ENCODE assay signal across 19 mouse cellular contexts in the genomic region with DNA sequence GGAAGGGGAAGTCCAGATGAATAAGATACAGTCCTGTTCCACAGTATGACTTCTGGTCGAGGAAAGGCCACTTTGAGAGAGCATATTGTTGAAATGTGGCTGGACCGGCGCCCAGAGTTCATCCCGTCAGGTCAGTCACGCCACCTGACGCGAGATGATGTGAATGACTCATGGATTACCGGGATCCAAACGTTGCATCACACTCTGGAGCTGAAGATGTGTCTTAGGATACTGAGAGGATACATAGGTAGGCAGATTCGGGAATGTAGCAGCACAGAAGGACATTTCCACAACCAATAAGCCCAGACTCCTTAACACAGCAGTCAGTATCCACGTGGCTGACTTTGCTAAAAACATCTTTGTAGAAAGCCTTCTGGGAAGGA. TPM values are rescaled to one million over a fixed set of nuclear protein-coding genes. Genes with fewer than 3 reads are reported as not detected.
DNase-seq lines count a peak whose midpoint lies in the region; ATAC-seq and TF ChIP-seq lines count a peak whose summit lies in the region.
"Had no signal": no experiment of that assay in that cellular context is flagged by ENCODE, and none has a peak within 500 bp of the region (broad histone marks: within the 10 kb centered on the region; RNA-seq: fewer than 3 reads in every experiment).

No protein-coding gene starts in this region.

- H3K36me3 ChIP-seq in C2C12 (ENCODE audit: control insufficient read depth, insufficient read depth) = no peaks in the 10 kb centered on the region
- no peaks in the 10 kb centered on the region for H3K36me3 ChIP-seq in thymus, adult 2 months (ENCODE audit: control insufficient read depth, insufficient read depth, low read length)
- H3K36me3 ChIP-seq: heart, embryonic 15.5 days; hindbrain, embryonic 15.5 days; limb, embryonic 13.5 days; neural tube, embryonic 15.5 days had no signal

- peak; percentile 37 for DNase-seq in kidney, adult 9 months
- DNase-seq in kidney, adult 11 months = no peak
- peak; percentile 69 for DNase-seq in lung, postnatal 36 days
- DNase-seq in gastrocnemius, postnatal 10 days = no peak
- no peak for DNase-seq in thymus, adult 2 months
- DNase-seq: cerebellum, adult 9-11 months; gastrocnemius, postnatal 14 days; spleen, adult 18-20 months had no signal

- TF ChIP-seq POLR2A in thymus, adult 2 months (IDR thresholded peaks at IDR 0.05; ENCODE audit: control insufficient read depth, extremely low read depth, insufficient read depth, low read length, poor library complexity) = no peak

- WGBS in thymus, adult 2 months = 88% methylated on average over 11 of the region's 11 CpGs

- no peak for TF ChIP-seq CTCF in C2C12 (IDR thresholded peaks at IDR 0.05; ENCODE audit: control insufficient read depth, insufficient read depth, insufficient read length)
- TF ChIP-seq CTCF in thymus, adult 2 months (IDR thresholded peaks at IDR 0.05; ENCODE audit: borderline replicate concordance, control insufficient read depth, extremely low read depth, insufficient read depth, low read length, poor library complexity) = no peak

- no peaks in the 10 kb centered on the region for H3K79me2 ChIP-seq in C2C12 (ENCODE audit: control insufficient read depth, insufficient read depth)

- H3K27me3 ChIP-seq in C2C12 (ENCODE audit: control insufficient read depth, insufficient read depth, insufficient read length) = no peaks in the 10 kb centered on the region
- no peaks in the 10 kb centered on the region for H3K27me3 ChIP-seq in thymus, adult 2 months (ENCODE audit: control insufficient read depth, insufficient read depth, low read length)
- H3K27me3 ChIP-seq: heart, embryonic 15.5 days; hindbrain, embryonic 15.5 days; limb, embryonic 13.5 days; megakaryocyte, embryonic 14.5 days; neural tube, embryonic 15.5 days; Patski had no signal

- ATAC-seq in granulocyte monocyte progenitor cell, adult 5-6 weeks (replicated peaks; ENCODE audit: poor library complexity, severe bottlenecking) = 0 out of 2 replicates have a peak, but pooled peaks have one; percentile 1
- ATAC-seq: CD4-positive, CD25-positive, alpha-beta regulatory T cell, adult 4 months; forebrain, embryonic 16.5 days; Patski had no signal

- H3K4me3 ChIP-seq in C2C12 (ENCODE audit: insufficient read depth, poor library complexity, severe bottlenecking) = no peak overlapping the region
- H3K4me3 ChIP-seq in thymus, adult 2 months (ENCODE audit: control insufficient read depth, insufficient read depth, low read length) = no peak overlapping the region
- H3K4me3 ChIP-seq: heart, embryonic 15.5 days; hindbrain, embryonic 15.5 days; limb, embryonic 13.5 days; neural tube, embryonic 15.5 days had no signal

- no peak overlapping the region for H3ac ChIP-seq in C2C12 (ENCODE audit: control insufficient read depth, insufficient read length, low read depth)

- peaks cover 18% of the 10 kb centered on the region for H3K4me1 ChIP-seq in thymus, adult 2 months (replicated peaks; ENCODE audit: control insufficient read depth, insufficient read depth, low read length)
- H3K4me1 ChIP-seq: hindbrain, embryonic 15.5 days; limb, embryonic 13.5 days; neural tube, embryonic 15.5 days had no signal

- no peak overlapping the region for H3K27ac ChIP-seq in thymus, adult 2 months (ENCODE audit: control insufficient read depth, insufficient read depth, low read length)
- H3K27ac ChIP-seq: heart, embryonic 15.5 days; hindbrain, embryonic 15.5 days; limb, embryonic 13.5 days; neural tube, embryonic 15.5 days; stomach, postnatal 0 days had no signal

- H3K79me3 ChIP-seq in C2C12 (ENCODE audit: low read depth) = no peaks in the 10 kb centered on the region

TF ChIP-seq in C2C12, 6 proteins besides CTCF, POLR2A, EP300 and RAD21:
- TF ChIP-seq USF1 (IDR thresholded peaks at IDR 0.05; ENCODE audit: low read depth) (no peak), CEBPB (IDR thresholded peaks at IDR 0.05; ENCODE audit: low read depth) (peak; percentile 91)

RNA-seq across cellular contexts. Expression of a gene that starts 10.2 kb away (rescaled TPM):
- polyA plus RNA-seq in C2C12 (2012; fragmentation: generic; extraction: Trizol) = 5.7 TPM
- 11.2 and 20.4 TPM in 2 replicates for total RNA-seq in granulocyte monocyte progenitor cell, adult 5-6 weeks (2014; fragmentation: Nextera tagmentation)
- 14.2 and 17.7 TPM in 2 replicates for total RNA-seq in granulocyte monocyte progenitor cell, adult 5-6 weeks (2017)
- 10 to 100 TPM; 40.3 to 46.0 TPM for total RNA-seq in gastrocnemius, postnatal 10 days (2021)
- 16.8 and 20.0 TPM in 2 replicates for polyA plus RNA-seq in thymus, adult 2 months (2012; rRNA removed)

Comparison
In these comparisons a context has a peak if more than half of its experiments do, and no peak if none do; other contexts are left out.
1. DNase-seq: peak in kidney, adult 9 months (single experiment) and lung, postnatal 36 days (single experiment); none in kidney, adult 11 months (single experiment), gastrocnemius, postnatal 10 days (single experiment) and thymus, adult 2 months (single experiment).